Comparison of ENCODE assay signal across 28 mouse cellular contexts in the genomic region with DNA sequence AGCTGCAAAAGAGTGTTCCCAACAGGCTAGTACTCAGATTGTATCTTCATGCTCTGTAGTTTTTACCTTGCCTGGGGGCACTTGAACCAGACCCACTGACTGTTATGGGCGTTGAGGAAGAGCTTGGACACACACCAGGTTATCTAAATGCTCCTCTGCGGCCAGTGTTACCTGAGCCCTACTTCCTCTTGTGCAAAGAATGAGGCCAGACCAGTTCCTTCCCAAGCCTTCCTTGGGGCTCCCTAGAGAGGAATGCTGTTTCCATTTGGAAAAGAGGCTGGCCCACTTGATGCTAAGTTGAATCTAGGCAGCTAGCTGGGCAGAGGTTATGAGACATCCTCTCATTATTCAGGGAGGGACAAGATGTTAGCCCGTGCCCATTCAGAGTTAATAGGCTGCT. TPM values are rescaled to one million over a fixed set of nuclear protein-coding genes. Genes with fewer than 3 reads are reported as not detected.
DNase-seq lines count a peak whose midpoint lies in the region; ATAC-seq lines count a peak whose summit lies in the region.
"Had no signal": no experiment of that assay in that cellular context is flagged by ENCODE, and none has a peak within 500 bp of the region (broad histone marks: within the 10 kb centered on the region; RNA-seq: fewer than 3 reads in every experiment).

No protein-coding gene starts in this region.

- H3K9ac ChIP-seq in kidney, embryonic 15.5 days: no peak overlapping the region
- no peak overlapping the region for H3K9ac ChIP-seq in embryonic facial prominence, embryonic 14.5 days (ENCODE audit: low read depth, low read length)
- H3K9ac ChIP-seq in lung, embryonic 15.5 days: no peak overlapping the region
- H3K9ac ChIP-seq: embryonic facial prominence, embryonic 12.5 days; heart, embryonic 13.5 days; hindbrain, embryonic 14.5 days; limb, embryonic 13.5 days; neural tube, embryonic 12.5 days; stomach, embryonic 15.5 days had no signal

- H3K27me3 ChIP-seq in kidney, embryonic 15.5 days: no peaks in the 10 kb centered on the region
- no peaks in the 10 kb centered on the region for H3K27me3 ChIP-seq in embryonic facial prominence, embryonic 14.5 days (replicated peaks; ENCODE audit: control insufficient read depth, insufficient read depth, low read length)
- H3K27me3 ChIP-seq in lung, embryonic 15.5 days: no peaks in the 10 kb centered on the region
- H3K27me3 ChIP-seq: embryonic facial prominence, embryonic 12.5 days; heart, embryonic 13.5 days; limb, embryonic 13.5 days; neural tube, embryonic 12.5 days; Patski; stomach, embryonic 15.5 days had no signal

- no peaks in the 10 kb centered on the region for H3K9me3 ChIP-seq in kidney, embryonic 15.5 days (replicated peaks)
- H3K9me3 ChIP-seq in embryonic facial prominence, embryonic 14.5 days (ENCODE audit: control insufficient read depth, low read length): no peaks in the 10 kb centered on the region
- H3K9me3 ChIP-seq in lung, embryonic 15.5 days: no peaks in the 10 kb centered on the region
- H3K9me3 ChIP-seq: embryonic facial prominence, embryonic 12.5 days; heart, embryonic 13.5 days; limb, embryonic 13.5 days; neural tube, embryonic 12.5 days; stomach, embryonic 15.5 days had no signal

- 0 out of 2 replicates have a peak, but pooled peaks have one; percentile 66 for ATAC-seq in kidney, embryonic 15.5 days (replicated peaks; ENCODE audit: low FRiP score)
- peak; percentile 41; the same call in 1 of the 2 replicates for ATAC-seq in embryonic facial prominence, embryonic 14.5 days (ENCODE audit: low read depth)
- peak; percentile 75 for ATAC-seq in lung, embryonic 15.5 days (ENCODE audit: borderline replicate concordance, extremely low read depth, low FRiP score, low TSS enrichment)
- ATAC-seq: forebrain, embryonic 16.5 days; intestine, postnatal 0 days; midbrain, embryonic 16.5 days; Patski had no signal

- no peaks in the 10 kb centered on the region for H3K36me3 ChIP-seq in kidney, embryonic 15.5 days
- H3K36me3 ChIP-seq in embryonic facial prominence, embryonic 14.5 days (ENCODE audit: control insufficient read depth, insufficient read depth, low read length): no peaks in the 10 kb centered on the region
- H3K36me3 ChIP-seq in lung, embryonic 15.5 days: no peaks in the 10 kb centered on the region
- H3K36me3 ChIP-seq: embryonic facial prominence, embryonic 12.5 days; heart, embryonic 13.5 days; limb, embryonic 13.5 days; neural tube, embryonic 12.5 days; stomach, embryonic 15.5 days had no signal

- 39% methylated on average over 3 of the region's 3 CpGs for WGBS in kidney, embryonic 15.5 days
- 35% methylated on average over 3 of the region's 3 CpGs for WGBS in embryonic facial prominence, embryonic 14.5 days
- 37% methylated on average over 3 of the region's 3 CpGs for WGBS in lung, embryonic 15.5 days

- H3K4me3 ChIP-seq in kidney, embryonic 15.5 days (replicated peaks): no peak overlapping the region
- no peak overlapping the region for H3K4me3 ChIP-seq in embryonic facial prominence, embryonic 14.5 days (ENCODE audit: low read depth, low read length)
- no peak overlapping the region for H3K4me3 ChIP-seq in lung, embryonic 15.5 days
- H3K4me3 ChIP-seq: embryonic facial prominence, embryonic 12.5 days; heart, embryonic 13.5 days; limb, embryonic 13.5 days; neural tube, embryonic 12.5 days; stomach, embryonic 15.5 days had no signal

- H3K4me1 ChIP-seq in kidney, embryonic 15.5 days: 0 out of 2 replicates have a peak, but pooled peaks cover 4% of the 10 kb centered on the region
- no peaks in the 10 kb centered on the region for H3K4me1 ChIP-seq in embryonic facial prominence, embryonic 14.5 days (ENCODE audit: control insufficient read depth, insufficient read depth, low read length)
- H3K4me1 ChIP-seq in lung, embryonic 15.5 days: no peaks in the 10 kb centered on the region
- H3K4me1 ChIP-seq: embryonic facial prominence, embryonic 12.5 days; heart, embryonic 13.5 days; neural tube, embryonic 12.5 days; stomach, embryonic 15.5 days had no signal

- DNase-seq in kidney, adult 18-20 months: no peak
- peak; percentile 32 for DNase-seq in embryonic facial prominence, embryonic 14.5 days (ENCODE audit: low spot score)
- peak; percentile 38 for DNase-seq in lung, postnatal 25 days (ENCODE audit: low spot score)
- no peak for DNase-seq in spleen, postnatal 4 days (ENCODE audit: low spot score in 2 of 2)
- no peak for DNase-seq in retina, postnatal 1 day
- no peak for DNase-seq in gastrocnemius, postnatal 25 days
- DNase-seq: adrenal gland, postnatal 25 days; cerebellum, adult 11-12 months; cerebellum, adult 9-11 months; heart, postnatal 10 days; kidney, postnatal 4 days; right cerebral cortex, postnatal 14 days; thymus, postnatal 25 days had no signal

- no peak overlapping the region for H3K4me2 ChIP-seq in kidney, embryonic 15.5 days
- no peak overlapping the region for H3K4me2 ChIP-seq in embryonic facial prominence, embryonic 14.5 days (ENCODE audit: low read depth, low read length)
- no peak overlapping the region for H3K4me2 ChIP-seq in lung, embryonic 15.5 days
- H3K4me2 ChIP-seq: embryonic facial prominence, embryonic 12.5 days; heart, embryonic 13.5 days; hindbrain, embryonic 14.5 days; limb, embryonic 13.5 days; liver, embryonic 11.5 days; midbrain, embryonic 11.5 days; neural tube, embryonic 12.5 days; stomach, embryonic 15.5 days had no signal

- H3K27ac ChIP-seq in kidney, embryonic 15.5 days: no peak overlapping the region
- no peak overlapping the region for H3K27ac ChIP-seq in embryonic facial prominence, embryonic 14.5 days (replicated peaks; ENCODE audit: low read depth, low read length)
- H3K27ac ChIP-seq in lung, embryonic 15.5 days: peak overlapping the region; percentile 60
- H3K27ac ChIP-seq: embryonic facial prominence, embryonic 12.5 days; heart, embryonic 13.5 days; hindbrain, embryonic 14.5 days; kidney, postnatal 0 days; limb, embryonic 13.5 days; neural tube, embryonic 12.5 days; stomach, embryonic 15.5 days had no signal

RNA-seq across cellular contexts. Expression of a gene that starts 26.1 kb away (rescaled TPM):
- 30.2 and 33.7 TPM in 2 replicates for polyA plus RNA-seq in kidney, embryonic 15.5 days (2015; fragmentation: Nextera tagmentation; extraction: Ambion mirVana)
- polyA plus RNA-seq in embryonic facial prominence, embryonic 14.5 days (2014; fragmentation: Nextera tagmentation; extraction: Ambion mirVana): 32.0 and 34.1 TPM in 2 replicates
- polyA plus RNA-seq in lung, embryonic 15.5 days (2015; fragmentation: Nextera tagmentation; extraction: Ambion mirVana): 35.1 and 37.4 TPM in 2 replicates
- total RNA-seq in gastrocnemius, postnatal 25 days (2021): 10 to 100 TPM; 27.2 to 31.4 TPM

Comparison
In these comparisons a context has a peak if more than half of its experiments do, and no peak if none do; other contexts are left out.
1. DNase-seq: peak in embryonic facial prominence, embryonic 14.5 days (single experiment) and lung, postnatal 25 days (single experiment); none in kidney, adult 18-20 months (single experiment), spleen, postnatal 4 days (0 of 2), retina, postnatal 1 day (single experiment) and gastrocnemius, postnatal 25 days (single experiment).
2. Peak in every context shown above with its lines, with median percentiles within 50 percentile points of each other: ATAC-seq.